Mouse (Mus musculus) olfactory bulb, adult 2 months (tissue): ENCODE results near the gene Gm49325.

ENCODE experiments used
- CTCF ChIP-seq: fragments of 200-500 bp; IDR thresholded peaks from 2 replicates; pipeline ENCODE4 v1.5.1; 2012; ENCODE audit warnings: low read depth, mild to moderate bottlenecking, low read length, moderate library complexity; ENCODE audit not compliant: insufficient read depth
- POLR2A ChIP-seq: fragments of 200-500 bp; IDR thresholded peaks from 2 replicates; pipeline ENCODE4 v1.6.1; 2012; ENCODE audit warnings: mild to moderate bottlenecking, low read depth, low read length, moderate library complexity; ENCODE audit not compliant: insufficient read depth

- peak; percentile 87; the same call in 1 of the 2 replicates for TF ChIP-seq CTCF
- TF ChIP-seq POLR2A = no peak
These were observed 39.3 kb upstream of the Gm49325 start for GRCm38 (mm10) chr10:77566651-77567050.
